Mouse (Mus musculus) left cerebral cortex, adult 8-10 months (tissue): Measurements from ENCODE around the gene Limk2. TPM values are rescaled to one million over a fixed set of nuclear protein-coding genes. Genes with fewer than 3 reads are reported as not detected.

Experiments
- DNase-seq, 2 experiments: peaks; one replicate each; pipeline ENCODE4 v3.0.0; 2022; ENCODE audit warnings: low spot score in 2 of 2
- total RNA-seq, 4 experiments: library from RNA; stranded (reverse); gene quantifications; 2 replicates each; pipeline ENCODE4 v1.2.4; 2022

Gene Limk2
- total RNA-seq, 4 experiments from 2014 or later, result 93.4 to 107 (median 97.0) TPM

GRCm38 (mm10) chr11:3371599-3372295, 37.2 kb downstream of the Limk2 start:
- DNase-seq, result no peak

GRCm38 (mm10) chr11:3370928-3371598, 37.9 kb downstream of the Limk2 start:
- DNase-seq, result peak; percentile 66 to 87

DNA sequence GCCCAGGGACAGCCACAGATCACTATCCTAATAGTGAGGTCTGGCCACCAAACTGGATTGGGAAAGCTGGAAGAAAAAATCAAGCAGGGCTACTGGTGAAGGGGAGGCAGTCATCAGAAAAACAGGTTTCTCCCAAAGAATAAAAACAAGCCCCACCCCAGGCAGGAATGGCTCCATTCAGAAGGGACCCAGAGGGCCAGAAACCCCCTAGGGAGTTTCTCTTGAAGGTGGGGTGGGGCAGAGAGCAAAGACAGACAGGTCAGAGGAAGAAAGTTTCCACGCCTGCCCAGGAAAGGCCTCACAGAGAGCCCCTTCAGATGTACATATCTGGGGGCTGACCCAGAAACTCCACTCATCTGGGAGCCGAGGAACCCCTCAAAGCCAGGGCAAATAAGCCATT, 38.8 kb downstream of the Limk2 start:
- DNase-seq, result no peak

DNA sequence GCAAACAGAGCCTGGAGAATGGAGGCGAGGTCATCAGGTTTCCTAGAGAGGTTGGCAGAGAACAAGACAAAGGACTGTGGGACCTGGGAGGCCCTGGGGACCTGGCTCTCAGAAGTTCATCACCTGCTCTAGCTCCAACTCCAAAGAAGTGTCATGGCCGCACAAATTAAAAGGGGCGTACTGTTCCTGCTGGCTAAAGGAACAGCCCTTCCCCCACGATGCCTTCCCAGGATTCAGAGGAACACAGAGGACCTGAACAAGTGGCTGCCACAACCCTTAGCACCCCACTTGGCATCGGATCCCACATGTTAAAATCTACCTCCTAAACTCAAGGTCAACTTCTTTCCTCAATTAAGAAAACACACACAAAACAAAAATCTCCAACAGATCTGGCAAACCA, 39.5 kb downstream of the Limk2 start:
- DNase-seq, result no peak

GRCm38 (mm10) chr11:3368983-3369382, 40.0 kb downstream of the Limk2 start:
- no peak for DNase-seq

DNA sequence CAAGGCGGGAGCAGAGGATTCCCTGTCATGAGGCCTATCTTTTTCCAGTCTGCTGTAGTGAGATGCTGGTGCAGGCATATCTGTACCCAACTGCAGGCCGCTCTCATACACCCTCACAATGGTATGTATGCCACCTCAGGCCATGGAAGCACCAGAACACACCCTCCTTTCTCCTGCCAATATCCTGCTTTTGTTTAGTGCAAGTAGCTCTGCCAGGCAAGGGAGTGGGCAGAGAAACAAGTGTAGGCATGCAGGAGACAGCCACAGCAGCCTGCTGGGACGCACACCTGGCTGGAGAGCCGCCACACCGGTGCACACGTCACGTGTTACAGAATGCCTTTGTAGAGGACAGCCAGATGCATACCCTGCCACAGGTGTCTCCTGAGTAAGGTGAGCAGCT, 42.6 kb downstream of the Limk2 start:
- DNase-seq, result no peak

GRCm38 (mm10) chr11:3362854-3363253, 46.1 kb downstream of the Limk2 start:
- DNase-seq, result no peak

- DNase-seq, result no peak
Observed at GRCm38 (mm10) chr11:3352990-3353585, 55.9 kb downstream of the Limk2 start.

DNA sequence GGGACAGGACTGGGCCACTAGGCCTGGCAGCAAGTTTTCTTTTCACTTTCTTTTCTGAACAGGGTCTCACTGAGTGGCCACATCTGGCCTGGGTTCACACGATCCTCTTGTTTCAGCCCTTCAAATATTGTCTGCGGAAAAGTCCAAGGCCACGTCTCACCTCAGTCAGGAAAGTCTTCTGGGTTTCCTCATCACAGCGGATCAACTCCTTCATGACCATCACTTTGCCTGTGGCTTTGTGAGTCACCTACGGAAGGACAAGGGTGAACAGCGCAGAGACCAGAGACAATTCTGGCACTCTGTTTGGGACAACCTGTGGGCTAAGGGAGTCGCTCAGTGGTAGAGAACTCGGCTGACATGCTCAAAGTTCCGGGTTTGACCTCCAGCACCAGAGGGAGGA, 56.9 kb downstream of the Limk2 start:
- no peak for DNase-seq

DNA sequence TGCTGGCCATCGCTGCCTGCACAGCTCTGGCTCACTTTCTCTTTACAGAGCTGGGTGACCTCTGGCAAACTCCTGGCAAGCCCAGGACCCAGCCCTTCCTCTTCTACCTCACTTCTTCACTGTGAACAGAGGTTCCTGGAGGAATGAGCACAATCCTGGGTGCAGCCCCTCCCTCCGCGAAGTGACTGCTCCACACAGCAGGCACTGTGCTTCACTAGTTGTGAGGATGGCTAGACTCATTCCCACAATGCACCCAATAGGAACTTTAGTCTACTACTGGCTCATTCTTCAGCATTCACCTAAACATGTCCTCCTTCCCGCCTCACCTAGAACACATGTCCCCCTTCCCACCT, 59.7 kb downstream of the Limk2 start:
- no peak for DNase-seq

GRCm38 (mm10) chr11:3348576-3349342, 60.2 kb downstream of the Limk2 start:
- DNase-seq, result no peak

GRCm38 (mm10) chr11:3347835-3348195, 61.2 kb downstream of the Limk2 start:
- DNase-seq, result no peak

- peak; percentile 58 to 69 for DNase-seq
Observed at GRCm38 (mm10) chr11:3347091-3347834, 61.7 kb downstream of the Limk2 start.

GRCm38 (mm10) chr11:3346351-3346750, 62.6 kb downstream of the Limk2 start:
- no peak for DNase-seq

GRCm38 (mm10) chr11:3344916-3345315, 64.1 kb downstream of the Limk2 start:
- no peak for DNase-seq

- no peak for DNase-seq
Observed at GRCm38 (mm10) chr11:3341476-3341875, 67.5 kb downstream of the Limk2 start.

DNA sequence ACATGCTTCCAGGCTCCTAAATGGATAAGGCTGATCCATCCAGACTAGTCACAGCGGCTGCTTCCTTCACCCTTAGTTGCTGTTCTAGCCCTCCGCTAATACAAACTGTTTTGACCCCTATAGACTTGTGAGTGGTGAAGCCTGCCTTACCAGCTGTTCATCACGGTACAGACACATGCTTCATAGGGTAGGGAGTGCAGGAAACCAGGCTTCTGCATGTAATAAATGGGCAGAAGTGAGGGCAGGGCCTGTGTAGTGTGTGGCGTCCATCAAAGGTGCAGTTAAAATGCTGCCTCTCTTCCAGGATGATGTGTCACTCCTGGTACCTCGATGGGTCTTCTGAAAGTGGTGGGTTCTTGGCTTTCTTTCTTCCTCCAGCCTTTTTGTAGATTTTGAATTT, 71.0 kb downstream of the Limk2 start:
- no peak for DNase-seq

- DNase-seq, result peak in 1 of 2 experiments; percentile 93
Observed at GRCm38 (mm10) chr11:3337173-3337955, 71.6 kb downstream of the Limk2 start.

- DNase-seq, result no peak
Observed at GRCm38 (mm10) chr11:3336602-3337001, 72.4 kb downstream of the Limk2 start.

DNA sequence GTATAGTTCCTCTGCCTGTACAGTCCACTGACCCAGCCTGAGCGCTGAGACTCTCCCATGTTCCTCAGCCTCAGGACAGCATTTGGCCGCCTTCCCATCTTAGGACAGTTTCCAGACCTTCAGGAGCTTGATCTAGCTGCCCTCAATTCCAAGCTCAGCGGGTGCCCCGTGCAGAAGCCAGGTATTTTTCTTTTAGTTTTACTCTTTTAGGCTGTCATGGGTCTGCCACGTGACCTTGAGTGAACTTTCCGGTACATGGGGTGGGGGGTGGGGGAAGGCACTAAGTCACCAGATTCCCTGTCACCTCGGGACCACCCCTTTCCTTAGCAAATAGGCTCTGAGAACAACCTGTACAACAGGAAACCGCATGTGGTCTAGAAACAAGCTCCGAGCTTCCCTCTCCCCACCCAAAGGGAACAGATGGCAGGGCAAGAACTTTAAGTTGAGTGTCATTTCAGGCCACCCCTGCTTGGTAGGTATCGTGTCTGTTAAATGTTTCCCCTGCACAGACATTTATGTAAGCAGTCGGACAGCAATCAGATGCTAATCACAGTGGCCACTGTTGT, 73.3 kb downstream of the Limk2 start:
- DNase-seq, result no peak
